23 mouse cellular contexts compared by ENCODE assay signal in the genomic region with DNA sequence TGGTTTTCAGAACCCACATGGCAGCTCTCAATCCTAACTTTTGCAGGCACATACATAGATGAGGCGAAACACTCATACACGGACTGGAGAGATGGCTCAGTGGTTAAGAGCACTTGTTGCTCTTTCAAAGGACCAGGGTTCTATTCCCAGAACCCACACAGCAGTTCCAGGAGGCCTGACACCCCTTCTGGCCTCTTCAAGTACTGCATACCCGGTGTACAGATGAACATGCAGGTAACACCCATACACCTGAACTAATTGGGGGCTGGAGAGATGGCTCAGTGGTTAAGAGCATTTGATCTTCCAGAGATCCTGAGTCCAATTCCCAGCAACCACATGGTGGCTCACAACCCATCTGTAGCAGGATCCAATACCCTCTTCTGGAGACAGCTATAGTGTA. TPM values are rescaled to one million over a fixed set of nuclear protein-coding genes. Genes with fewer than 3 reads are reported as not detected.
A peak's percentile ranks its signal among the peaks of the same experiment; 100 is the strongest.
DNase-seq lines count a peak whose midpoint lies in the region; ATAC-seq and TF ChIP-seq lines count a peak whose summit lies in the region.
"Had no signal": no experiment of that assay in that cellular context is flagged by ENCODE, and none has a peak within 500 bp of the region (broad histone marks: within the 10 kb centered on the region; RNA-seq: fewer than 3 reads in every experiment).

No protein-coding gene starts in this region.

- WGBS in liver, embryonic 14.5 days (ENCODE audit: insufficient replicate concordance): 35% methylated on average over 3 of the region's 3 CpGs
- 54% methylated on average over 3 of the region's 3 CpGs for WGBS in liver, embryonic 12.5 days (ENCODE audit: insufficient replicate concordance)

- no peak overlapping the region for H3K9ac ChIP-seq in liver, embryonic 14.5 days (replicated peaks)
- H3K9ac ChIP-seq in liver, embryonic 12.5 days: no peak overlapping the region
- H3K9ac ChIP-seq: embryonic facial prominence, embryonic 12.5 days; forebrain, embryonic 13.5 days had no signal

- no peaks in the 10 kb centered on the region for H3K36me3 ChIP-seq in liver, embryonic 14.5 days (replicated peaks; ENCODE audit: control insufficient read depth, insufficient read depth, low read depth)
- H3K36me3 ChIP-seq in liver, embryonic 12.5 days: no peaks in the 10 kb centered on the region
- H3K36me3 ChIP-seq in E14TG2a.4 (ENCODE audit: insufficient read depth, low read length): no peaks in the 10 kb centered on the region
- H3K36me3 ChIP-seq: embryonic facial prominence, embryonic 12.5 days; heart, embryonic 10.5 days; limb, embryonic 10.5 days had no signal

- ATAC-seq in CD4-positive, CD25-positive, alpha-beta regulatory T cell, adult 4 months: no peak
- ATAC-seq in liver, embryonic 14.5 days (ENCODE audit: insufficient read depth): no peak
- no peak for ATAC-seq in liver, embryonic 12.5 days
- ATAC-seq: forebrain, embryonic 13.5 days; hindbrain, embryonic 16.5 days; midbrain, embryonic 16.5 days had no signal

- H3K4me1 ChIP-seq in liver, embryonic 14.5 days (replicated peaks; ENCODE audit: control insufficient read depth in 2 of 2, insufficient read depth in 2 of 2, low read length in 1 of 2): peaks cover 9 to 15% of the 10 kb centered on the region in 2 experiments
- H3K4me1 ChIP-seq in liver, embryonic 12.5 days: peaks cover 42% of the 10 kb centered on the region
- peaks cover 20% of the 10 kb centered on the region for H3K4me1 ChIP-seq in E14TG2a.4 (replicated peaks; ENCODE audit: low read depth, low read length)

- no peak overlapping the region for H3K4me3 ChIP-seq in liver, embryonic 14.5 days (ENCODE audit: insufficient read depth in 1 of 2, low read depth in 2 of 2, low read length in 2 of 2)
- H3K4me3 ChIP-seq in liver, embryonic 12.5 days: no peak overlapping the region
- no peak overlapping the region for H3K4me3 ChIP-seq in E14TG2a.4 (replicated peaks; ENCODE audit: low read length)
- H3K4me3 ChIP-seq: embryonic facial prominence, embryonic 12.5 days; forebrain, embryonic 13.5 days; heart, embryonic 10.5 days; left cerebral cortex, adult 2 months; limb, embryonic 10.5 days had no signal

- TF ChIP-seq CTCF in liver, embryonic 14.5 days (IDR thresholded peaks at IDR 0.05; ENCODE audit: low read depth): peak; percentile 43
- peak; percentile 31 for TF ChIP-seq CTCF in E14TG2a.4 (conservative IDR thresholded peaks at IDR 0.05; ENCODE audit: low read length)

- peak; percentile 35 for DNase-seq in CD4-positive, CD25-positive, alpha-beta regulatory T cell, adult 2 months (ENCODE audit: low read depth, low spot score)
- no peak for DNase-seq in liver, embryonic 14.5 days (ENCODE audit: low read depth in 3 of 3, low spot score in 3 of 3)
- peak; percentile 30 for DNase-seq in ZHBTc4 (ENCODE audit: low read depth, low spot score)
- DNase-seq in left cerebral cortex, postnatal 25 days (ENCODE audit: low spot score in 2 of 2): no peak
- no peak for DNase-seq in left cerebral cortex, postnatal 14 days (ENCODE audit: low spot score in 2 of 2)
- DNase-seq: adrenal gland, adult 2 months; cerebellum, adult 18-20 months; cerebellum, postnatal 14 days; kidney, adult 2 months; kidney, postnatal 10 days; liver; lung, adult 2 months had no signal

- H3K4me2 ChIP-seq in liver, embryonic 14.5 days (ENCODE audit: low read depth): no peak overlapping the region
- no peak overlapping the region for H3K4me2 ChIP-seq in liver, embryonic 12.5 days
- H3K4me2 ChIP-seq: embryonic facial prominence, embryonic 12.5 days; forebrain, embryonic 13.5 days had no signal

- no peak for TF ChIP-seq EP300 in liver, embryonic 14.5 days (IDR thresholded peaks at IDR 0.05; ENCODE audit: low read depth)

- no peak overlapping the region for H3K27ac ChIP-seq in liver, embryonic 14.5 days
- no peak overlapping the region for H3K27ac ChIP-seq in liver, embryonic 12.5 days
- H3K27ac ChIP-seq: embryonic facial prominence, embryonic 12.5 days; forebrain, embryonic 13.5 days; heart, embryonic 10.5 days; left cerebral cortex, adult 2 months; limb, embryonic 10.5 days; macrophage had no signal

- H3K9me3 ChIP-seq in liver, embryonic 14.5 days (ENCODE audit: control insufficient read depth, low read length): no peaks in the 10 kb centered on the region
- no peaks in the 10 kb centered on the region for H3K9me3 ChIP-seq in liver, embryonic 12.5 days (replicated peaks)
- no peaks in the 10 kb centered on the region for H3K9me3 ChIP-seq in E14TG2a.4 (ENCODE audit: low read length)
- H3K9me3 ChIP-seq: embryonic facial prominence, embryonic 12.5 days; forebrain, embryonic 13.5 days; heart, embryonic 10.5 days; limb, embryonic 10.5 days had no signal

- peaks cover 3% of the 10 kb centered on the region; the same call in 1 of the 2 replicates for H3K27me3 ChIP-seq in liver, embryonic 14.5 days (ENCODE audit: control insufficient read depth, insufficient read depth, low read length)
- peaks cover 26% of the 10 kb centered on the region for H3K27me3 ChIP-seq in liver, embryonic 12.5 days (replicated peaks)
- H3K27me3 ChIP-seq in E14TG2a.4 (ENCODE audit: insufficient read depth, low read length): peaks cover 66% of the 10 kb centered on the region

- intact Hi-C loops in left cerebral cortex, postnatal 25 days (cut with DNase I): loop anchor here (5.0 kb wide), 1 partner anchor 72 kb away; no protein-coding TSS in a partner anchor
- intact Hi-C loops in left cerebral cortex, postnatal 14 days (cut with DNase I): loop anchor here (5.0 to 10.0 kb wide), 2 partner anchors 62 to 485 kb away; no protein-coding TSS in a partner anchor

RNA-seq across cellular contexts. Expression of a gene that starts 2.1 kb away (rescaled TPM):
- 100 to 1,000 TPM in 1 of 2 experiments, 10 to 100 TPM in 1; 79.4 to 143 TPM for polyA plus RNA-seq in CD4-positive, CD25-positive, alpha-beta regulatory T cell, adult 4 months (2017; shearing (Covaris generic))
- 21.3 and 24.7 TPM in 2 replicates for polyA plus RNA-seq in liver, embryonic 14.5 days (2012; rRNA removed)
- 20.0 and 24.7 TPM in 2 replicates for polyA plus RNA-seq in liver, embryonic 14.5 days (2014; fragmentation: Nextera tagmentation; extraction: Ambion mirVana)
- 38.0 and 41.6 TPM in 2 replicates for polyA plus RNA-seq in liver, embryonic 12.5 days (2016; fragmentation: Nextera tagmentation; extraction: Ambion mirVana)
- total RNA-seq in left cerebral cortex, postnatal 25 days (2021): 1 to 10 TPM; 3.5 to 5.2 TPM
- 1 to 10 TPM; 4.9 to 5.0 TPM for total RNA-seq in left cerebral cortex, postnatal 14 days (2021)

Comparison
In these comparisons a context has a peak if more than half of its experiments do, and no peak if none do; other contexts are left out.
1. DNase-seq: peak in CD4-positive, CD25-positive, alpha-beta regulatory T cell, adult 2 months (single experiment) and ZHBTc4 (single experiment); none in liver, embryonic 14.5 days (0 of 3), left cerebral cortex, postnatal 25 days (0 of 2) and left cerebral cortex, postnatal 14 days (0 of 2).